Mouse (Mus musculus) thymus, postnatal 36 days (tissue): ENCODE measurements around the gene Prol1.
"Not testable (repeated sequence)": the region's sequence is repeated elsewhere in the genome, so short reads cannot be mapped to it uniquely, and the experiment has no call there.

ENCODE experiments used
- DNase-seq, 2 experiments: peaks; one replicate each; pipeline ENCODE4 v3.0.0; 2022; ENCODE audit warnings: mixed read lengths in 2 of 2

Gene Prol1

DNA sequence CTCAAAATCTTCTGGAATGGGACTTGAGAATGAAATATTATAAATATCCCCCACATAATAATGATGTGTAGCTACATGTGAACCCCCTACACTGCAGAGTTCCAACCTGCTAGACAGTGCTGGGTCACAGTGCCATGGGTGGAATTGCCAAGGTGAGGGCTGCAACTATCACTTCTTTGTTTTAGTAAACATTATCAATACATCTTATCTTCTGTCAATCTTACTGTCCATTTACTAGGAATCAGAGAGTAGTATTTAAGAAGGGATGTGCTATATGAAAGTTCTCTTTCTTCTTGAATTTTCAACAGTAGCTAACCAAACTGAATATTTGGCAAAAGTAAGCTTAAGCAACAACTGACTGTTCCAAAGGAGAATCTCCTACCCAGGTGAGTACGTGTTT lies at the start of gene Prol1:
Gene Prol1 (plus strand): TSS at position 301 of the 400 bp plus-strand sequence.
- no peak for DNase-seq

DNA sequence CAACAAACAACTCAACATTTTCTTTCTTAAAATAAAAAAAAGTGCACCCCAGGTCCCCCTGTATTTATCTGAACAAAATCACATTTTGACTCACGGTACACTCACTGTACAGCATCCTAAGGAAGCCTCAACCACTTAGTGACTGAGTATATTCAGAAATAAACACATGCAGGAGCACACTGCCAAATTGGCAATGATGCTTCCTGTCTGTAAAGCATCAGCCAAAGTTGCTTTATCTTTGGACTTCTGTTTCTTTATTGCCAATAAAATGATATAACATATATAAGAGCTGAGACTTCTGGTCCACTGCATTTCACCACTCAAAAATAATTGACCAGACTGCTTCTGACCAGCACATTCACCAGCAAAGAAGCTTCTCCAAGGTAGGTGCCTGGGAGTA lies 48.5 kb upstream of the Prol1 start, which contains the start of gene Gm7714:
Gene Gm7714 (plus strand): TSS at position 301 of the 400 bp plus-strand sequence.
- DNase-seq, result no peak

DNA sequence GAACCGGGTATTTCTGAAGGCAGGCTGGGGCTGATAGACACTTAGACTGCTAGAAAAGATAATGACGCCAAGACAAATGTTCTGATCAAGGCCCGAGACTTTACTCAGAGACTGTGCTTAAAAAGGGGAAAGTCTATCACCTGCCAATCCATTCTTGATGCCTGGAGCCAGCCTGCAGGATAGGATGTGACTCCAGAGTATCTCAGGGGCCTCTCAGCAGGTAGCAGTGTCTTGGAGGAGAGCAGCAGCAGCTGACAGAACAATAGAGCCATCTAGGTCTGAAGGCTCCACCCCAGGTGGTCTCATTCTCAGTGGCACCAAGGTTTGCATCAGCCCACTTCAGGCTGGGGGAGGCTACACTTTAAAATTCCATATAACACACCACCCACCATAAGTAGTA lies 5.8 kb upstream of the Prol1 start:
- not testable (repeated sequence) for DNase-seq

DNA sequence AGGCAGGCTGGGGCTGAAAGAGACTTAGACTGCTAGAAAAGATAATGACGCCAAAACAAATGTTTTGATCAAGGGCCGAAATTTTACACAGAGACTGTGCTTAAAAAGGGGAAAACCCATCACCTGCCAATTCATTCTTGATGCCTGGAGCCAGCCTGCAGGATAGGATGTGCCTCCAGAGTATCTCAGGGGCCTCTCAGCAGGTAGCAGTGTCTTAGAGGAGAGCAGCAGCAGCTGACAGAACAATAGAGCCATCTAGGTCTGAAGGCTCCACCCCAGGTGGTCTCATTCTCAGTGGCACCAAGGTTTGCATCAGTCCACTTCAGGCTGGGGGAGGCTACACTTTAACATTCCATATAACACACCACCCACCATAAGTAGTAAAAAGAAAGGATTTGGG lies 31.4 kb downstream of the Prol1 start:
- not testable (repeated sequence) for DNase-seq

DNA sequence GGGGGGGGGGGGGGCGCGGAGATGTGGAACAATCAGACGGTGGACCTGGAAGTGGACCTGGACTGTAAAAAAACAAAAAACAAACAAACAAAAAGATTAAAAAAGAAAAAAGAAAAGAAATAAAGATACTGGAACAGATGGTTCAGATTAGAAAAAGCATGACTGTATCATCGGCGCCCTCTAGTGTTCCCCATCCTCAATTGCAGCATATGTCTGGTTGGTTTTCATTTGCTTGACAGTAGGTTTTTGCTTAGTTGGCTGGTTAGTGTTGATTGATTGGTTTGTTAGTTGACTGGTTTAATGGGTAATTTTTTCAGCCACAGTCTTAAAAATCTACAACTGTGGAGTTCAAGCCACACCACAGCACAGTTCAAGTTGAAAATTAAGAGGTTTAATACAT lies 47.7 kb downstream of the Prol1 start:
- DNase-seq, result peak in 1 of 2 experiments; percentile 3

DNA sequence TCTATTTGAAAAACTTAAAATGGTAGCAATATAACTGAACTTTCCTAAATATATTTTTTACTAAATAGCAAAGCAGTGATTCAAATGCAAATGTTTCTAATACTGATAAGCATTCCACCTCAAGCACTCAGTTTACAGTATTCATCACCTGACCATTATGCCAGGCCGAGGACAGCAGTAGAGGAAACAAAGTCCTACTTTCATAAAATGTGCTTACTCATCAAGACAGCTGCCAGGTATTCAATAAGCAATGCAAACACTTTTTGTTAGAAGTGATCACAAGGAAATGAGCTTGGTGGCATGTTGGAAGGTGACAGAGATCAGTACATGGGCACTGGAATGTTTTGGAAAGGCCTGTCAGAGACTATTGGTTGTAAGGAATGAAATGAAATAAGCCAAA lies 49.8 kb downstream of the Prol1 start:
- no peak for DNase-seq

DNA sequence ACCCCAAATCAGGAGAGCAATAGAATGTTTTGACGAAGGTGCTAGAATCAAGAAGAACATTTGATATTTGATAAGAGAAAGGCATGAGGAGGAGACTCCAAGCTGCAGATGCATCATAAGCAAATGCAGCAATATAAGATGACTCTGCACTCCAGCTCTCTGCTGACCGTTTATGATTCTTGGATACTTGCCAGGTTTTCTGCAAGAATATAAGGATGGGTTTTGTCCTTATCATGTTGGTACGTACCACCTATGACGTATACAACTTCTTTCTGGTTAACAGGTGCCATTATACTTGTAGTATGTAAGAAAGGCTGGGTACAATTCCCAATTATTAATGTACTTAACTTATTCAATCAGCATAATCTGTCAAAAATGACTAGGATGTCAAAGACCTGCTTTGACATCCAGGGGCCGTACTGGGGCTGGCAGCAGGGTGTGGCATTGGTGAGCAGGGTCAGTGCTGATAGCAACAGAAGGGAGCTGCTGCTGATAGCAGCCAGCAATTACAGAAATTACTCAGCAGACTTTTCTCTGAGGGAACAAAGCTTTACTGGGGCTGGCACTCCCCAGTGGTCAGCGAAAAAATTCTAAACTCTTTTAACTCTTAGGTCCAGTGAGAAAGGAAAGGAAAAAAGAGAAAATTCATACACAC lies 53.6 kb downstream of the Prol1 start:
- no peak for DNase-seq

DNA sequence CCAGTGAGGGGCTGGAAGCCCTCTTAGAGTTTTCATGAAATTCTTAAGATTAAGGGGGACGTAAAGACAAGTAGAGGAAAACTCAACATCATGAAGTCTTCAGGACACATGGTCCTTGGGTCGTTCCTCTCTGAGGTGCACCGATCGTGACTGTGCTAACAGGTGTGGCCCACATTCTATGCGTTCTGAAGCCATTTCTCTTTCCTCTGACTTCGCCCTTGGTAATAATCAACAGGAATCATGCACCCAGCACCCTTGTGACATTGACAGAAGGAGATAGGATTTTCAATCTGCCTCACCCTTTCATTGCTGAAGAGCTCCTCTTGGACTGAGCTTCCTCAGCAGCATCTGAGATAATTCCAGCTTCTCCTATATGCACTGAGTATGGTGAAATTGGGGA lies 55.5 kb downstream of the Prol1 start:
- no peak for DNase-seq

DNA sequence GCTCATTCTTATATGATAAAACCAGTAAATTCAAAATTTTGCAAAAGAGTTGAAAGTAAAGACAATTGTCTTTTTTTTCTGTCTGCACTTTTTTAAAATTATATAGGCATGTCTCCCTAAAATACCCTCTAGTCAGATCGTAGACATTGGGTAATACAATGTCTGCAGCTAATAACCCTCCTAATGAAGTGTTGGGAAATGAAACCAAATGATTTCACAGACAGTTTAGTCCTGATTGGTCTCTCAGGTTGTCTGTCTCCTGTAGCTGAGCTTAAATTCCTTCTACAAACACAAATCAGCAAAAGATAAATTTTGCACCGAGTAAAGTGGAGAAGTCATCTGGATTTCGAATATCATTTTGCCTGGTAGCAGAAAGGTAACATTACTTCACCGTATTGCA lies 58.7 kb downstream of the Prol1 start, which contains the start of gene Amtn:
Gene Amtn (plus strand): TSS at position 301 of the 400 bp plus-strand sequence.
- no peak for DNase-seq
